Mouse (Mus musculus) retina, adult 2 months (tissue): ENCODE results near the gene Ces1b.
A peak's percentile ranks its signal among the peaks of the same experiment; 100 is the strongest.

Experiments
- DNase-seq: peaks from one replicate; pipeline ENCODE4 v3.0.0-alpha.2; 2012; ENCODE audit warnings: low read depth, low spot score

Ces1b gene

GRCm38 (mm10) chr8:93079887-93080286, at the start of gene Ces1b:
TSS of gene Ces1b (minus strand) at chr8:93080017.
- no peak for DNase-seq

- no peak for DNase-seq
Observed at GRCm38 (mm10) chr8:93126476-93126875, 46.7 kb upstream of the Ces1b start.

GRCm38 (mm10) chr8:93122005-93122404, 42.2 kb upstream of the Ces1b start:
- no peak for DNase-seq

- DNase-seq, result peak; percentile 13
Observed at GRCm38 (mm10) chr8:93095376-93095775, 15.6 kb upstream of the Ces1b start.

GRCm38 (mm10) chr8:93091324-93091723, 11.5 kb upstream of the Ces1b start:
- no peak for DNase-seq

- DNase-seq, result no peak
Observed at GRCm38 (mm10) chr8:93088686-93089122, 8.9 kb upstream of the Ces1b start.

GRCm38 (mm10) chr8:93088193-93088592, 8.4 kb upstream of the Ces1b start:
- DNase-seq, result no peak

- no peak for DNase-seq
Observed at GRCm38 (mm10) chr8:93075251-93075650, 4.6 kb downstream of the Ces1b start.

- no peak for DNase-seq
Observed at GRCm38 (mm10) chr8:93063416-93064117, 16.2 kb downstream of the Ces1b start.

GRCm38 (mm10) chr8:93059185-93059584, 20.6 kb downstream of the Ces1b start:
- DNase-seq, result peak; percentile 41

GRCm38 (mm10) chr8:93055238-93055637, 24.6 kb downstream of the Ces1b start:
- DNase-seq, result no peak

GRCm38 (mm10) chr8:93048510-93049416, 31.1 kb downstream of the Ces1b start:
- DNase-seq, result no peak

GRCm38 (mm10) chr8:93048092-93048491, 31.7 kb downstream of the Ces1b start, which contains the start of gene Ces1a:
TSS of gene Ces1a (minus strand) at chr8:93048192.
- no peak for DNase-seq

- DNase-seq, result no peak
Observed at GRCm38 (mm10) chr8:93043083-93043482, 36.7 kb downstream of the Ces1b start.

GRCm38 (mm10) chr8:93040776-93041567, 38.8 kb downstream of the Ces1b start:
- DNase-seq, result no peak

- no peak for DNase-seq
Observed at GRCm38 (mm10) chr8:93040256-93040655, 39.6 kb downstream of the Ces1b start.

GRCm38 (mm10) chr8:93038831-93039230, 41.0 kb downstream of the Ces1b start:
- no peak for DNase-seq

- DNase-seq, result no peak
Observed at GRCm38 (mm10) chr8:93030664-93031063, 49.2 kb downstream of the Ces1b start.

GRCm38 (mm10) chr8:93021738-93022137, 58.1 kb downstream of the Ces1b start:
- no peak for DNase-seq

GRCm38 (mm10) chr8:93014300-93014699, 65.5 kb downstream of the Ces1b start:
- DNase-seq, result no peak

GRCm38 (mm10) chr8:93012226-93012625, 67.6 kb downstream of the Ces1b start:
- no peak for DNase-seq

- DNase-seq, result peak; percentile 66
Observed at GRCm38 (mm10) chr8:93011439-93011838, 68.4 kb downstream of the Ces1b start.
